Mouse (Mus musculus): ENCODE results near the gene Dnaja2.

Dnaja2 gene

GRCm38 (mm10) chr8:85554391-85555180, 558 bp downstream of the Dnaja2 start:
- DNase-seq (ENCODE audit: low spot score): peak; percentile 50

GRCm38 (mm10) chr8:85551934-85552333, 3.2 kb downstream of the Dnaja2 start:
- no peak for DNase-seq (ENCODE audit: low spot score)

GRCm38 (mm10) chr8:85536332-85536731, 18.8 kb downstream of the Dnaja2 start:
- no peak for DNase-seq (ENCODE audit: low spot score)

- no peak for DNase-seq (ENCODE audit: low spot score)
Measured at GRCm38 (mm10) chr8:85534163-85534562, 21.0 kb downstream of the Dnaja2 start.

GRCm38 (mm10) chr8:85533434-85533833, 21.7 kb downstream of the Dnaja2 start:
- no peak for DNase-seq (ENCODE audit: low spot score)

GRCm38 (mm10) chr8:85532843-85533242, 22.3 kb downstream of the Dnaja2 start:
- DNase-seq (ENCODE audit: low spot score): no peak

GRCm38 (mm10) chr8:85531471-85531870, 23.7 kb downstream of the Dnaja2 start:
- DNase-seq (ENCODE audit: low spot score): no peak

GRCm38 (mm10) chr8:85530717-85531116, 24.4 kb downstream of the Dnaja2 start:
- DNase-seq (ENCODE audit: low spot score): no peak

GRCm38 (mm10) chr8:85528959-85529358, 26.2 kb downstream of the Dnaja2 start:
- no peak for DNase-seq (ENCODE audit: low spot score)

- DNase-seq (ENCODE audit: low spot score): peak; percentile 46
Measured at GRCm38 (mm10) chr8:85526105-85526504, 29.0 kb downstream of the Dnaja2 start.

GRCm38 (mm10) chr8:85524086-85524485, 31.1 kb downstream of the Dnaja2 start:
- no peak for DNase-seq (ENCODE audit: low spot score)

GRCm38 (mm10) chr8:85521332-85521731, 33.8 kb downstream of the Dnaja2 start:
- no peak for DNase-seq (ENCODE audit: low spot score)

- DNase-seq (ENCODE audit: low spot score): no peak
Measured at GRCm38 (mm10) chr8:85520586-85520985, 34.6 kb downstream of the Dnaja2 start.

GRCm38 (mm10) chr8:85517956-85518355, 37.2 kb downstream of the Dnaja2 start:
- DNase-seq (ENCODE audit: low spot score): no peak

- DNase-seq (ENCODE audit: low spot score): no peak
Measured at GRCm38 (mm10) chr8:85517336-85517735, 37.8 kb downstream of the Dnaja2 start.

GRCm38 (mm10) chr8:85515391-85515790, 39.8 kb downstream of the Dnaja2 start:
- DNase-seq (ENCODE audit: low spot score): no peak

GRCm38 (mm10) chr8:85513283-85513682, 41.9 kb downstream of the Dnaja2 start:
- DNase-seq (ENCODE audit: low spot score): no peak

- no peak for DNase-seq (ENCODE audit: low spot score)
Measured at GRCm38 (mm10) chr8:85512234-85512633, 42.9 kb downstream of the Dnaja2 start.

- no peak for DNase-seq (ENCODE audit: low spot score)
Measured at GRCm38 (mm10) chr8:85508661-85509060, 46.5 kb downstream of the Dnaja2 start.

- no peak for DNase-seq (ENCODE audit: low spot score)
Measured at GRCm38 (mm10) chr8:85506620-85507019, 48.5 kb downstream of the Dnaja2 start.

- DNase-seq (ENCODE audit: low spot score): no peak
Measured at GRCm38 (mm10) chr8:85504704-85505103, 50.4 kb downstream of the Dnaja2 start.

- no peak for DNase-seq (ENCODE audit: low spot score)
Measured at GRCm38 (mm10) chr8:85503065-85503464, 52.1 kb downstream of the Dnaja2 start.

GRCm38 (mm10) chr8:85502381-85502780, 52.8 kb downstream of the Dnaja2 start:
- no peak for DNase-seq (ENCODE audit: low spot score)
